Mouse (Mus musculus): ENCODE data around the gene Mctp1. TPM values are rescaled to one million over a fixed set of nuclear protein-coding genes. Genes with fewer than 3 reads are reported as not detected.
A peak's percentile ranks its signal among the peaks of the same experiment; 100 is the strongest.
"Not testable (repeated sequence)": the region's sequence is repeated elsewhere in the genome, so short reads cannot be mapped to it uniquely, and the experiment has no call there.

The Mctp1 gene
- polyA plus RNA-seq, 1 experiment from 2014 or later: 5.9 TPM

DNA sequence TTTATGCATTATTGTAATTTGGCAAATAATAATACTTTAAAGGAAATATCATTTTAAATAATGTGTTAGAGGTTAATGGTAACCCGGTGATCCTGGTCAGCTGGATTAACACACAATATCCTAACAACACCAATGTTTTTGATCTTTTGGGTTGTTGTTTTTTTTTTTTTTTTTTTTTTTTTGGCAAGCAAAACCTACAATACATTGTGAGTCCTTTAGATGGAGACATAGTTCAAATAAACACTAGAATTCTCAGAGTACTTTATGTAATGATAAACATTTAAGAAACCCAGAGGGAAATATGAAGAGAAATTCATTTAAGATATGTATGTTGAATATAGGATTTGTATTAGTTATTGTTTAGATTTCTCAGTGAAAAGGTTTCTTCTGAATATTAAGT lies 534.0 kb downstream of the Mctp1 start:
- 87% methylated on average over 1 of the region's 1 CpGs for WGBS
- Histone ChIP-seq H3K4me3 (replicated peaks; ENCODE audit: low read length) (no peak overlapping the region), H3K4me2 (ENCODE audit: low read length) (no peak overlapping the region), H3K36me3 (ENCODE audit: control insufficient read depth, insufficient read depth) (no peaks in the 10 kb centered on the region), H3K9ac (replicated peaks; ENCODE audit: low read depth, low read length) (no peak overlapping the region), H3K4me1 (replicated peaks; ENCODE audit: control insufficient read depth, insufficient read depth, low read length) (no peaks in the 10 kb centered on the region; the same call in 1 of the 2 replicates), H3K27me3 (replicated peaks; ENCODE audit: control insufficient read depth, insufficient read depth, low read length) (no peaks in the 10 kb centered on the region), H3K27ac (ENCODE audit: low read length) (no peak overlapping the region), H3K9me3 (ENCODE audit: control insufficient read depth, low read length) (no peaks in the 10 kb centered on the region)
- ATAC-seq: no peak

DNA sequence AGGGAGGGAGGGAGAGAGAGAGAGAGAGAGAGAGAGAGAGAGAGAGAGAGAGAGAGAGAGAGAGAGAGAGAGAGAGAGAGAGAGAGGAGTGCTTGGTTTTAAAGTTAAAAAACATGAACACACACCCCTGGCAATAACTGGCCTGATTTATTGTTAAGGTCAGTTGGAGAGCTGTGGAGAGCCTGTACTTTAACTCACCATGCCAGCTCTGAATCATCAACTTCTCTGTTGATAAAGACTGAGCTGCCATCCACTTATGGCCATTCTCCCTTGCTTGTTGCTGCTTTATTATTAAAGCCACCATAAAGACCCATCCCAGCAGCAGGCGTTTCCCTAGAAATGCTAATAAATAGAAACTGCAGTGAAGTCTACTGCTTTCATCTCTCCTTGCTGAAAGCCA lies 542.5 kb downstream of the Mctp1 start:
- H3K9ac ChIP-seq (replicated peaks; ENCODE audit: low read depth, low read length): no peak overlapping the region
- no peak for ATAC-seq
- H3K4me1 ChIP-seq (replicated peaks; ENCODE audit: control insufficient read depth, insufficient read depth, low read length): no peaks in the 10 kb centered on the region; the same call in 1 of the 2 replicates
- no peaks in the 10 kb centered on the region for H3K36me3 ChIP-seq (ENCODE audit: control insufficient read depth, insufficient read depth)
- H3K4me2 ChIP-seq (ENCODE audit: low read length): no peak overlapping the region
- no peak overlapping the region for H3K27ac ChIP-seq (ENCODE audit: low read length)
- H3K27me3 ChIP-seq (replicated peaks; ENCODE audit: control insufficient read depth, insufficient read depth, low read length): no peaks in the 10 kb centered on the region
- H3K9me3 ChIP-seq (ENCODE audit: control insufficient read depth, low read length): no peaks in the 10 kb centered on the region
- 61% methylated on average over 1 of the region's 1 CpGs for WGBS
- no peak overlapping the region for H3K4me3 ChIP-seq (replicated peaks; ENCODE audit: low read length)

DNA sequence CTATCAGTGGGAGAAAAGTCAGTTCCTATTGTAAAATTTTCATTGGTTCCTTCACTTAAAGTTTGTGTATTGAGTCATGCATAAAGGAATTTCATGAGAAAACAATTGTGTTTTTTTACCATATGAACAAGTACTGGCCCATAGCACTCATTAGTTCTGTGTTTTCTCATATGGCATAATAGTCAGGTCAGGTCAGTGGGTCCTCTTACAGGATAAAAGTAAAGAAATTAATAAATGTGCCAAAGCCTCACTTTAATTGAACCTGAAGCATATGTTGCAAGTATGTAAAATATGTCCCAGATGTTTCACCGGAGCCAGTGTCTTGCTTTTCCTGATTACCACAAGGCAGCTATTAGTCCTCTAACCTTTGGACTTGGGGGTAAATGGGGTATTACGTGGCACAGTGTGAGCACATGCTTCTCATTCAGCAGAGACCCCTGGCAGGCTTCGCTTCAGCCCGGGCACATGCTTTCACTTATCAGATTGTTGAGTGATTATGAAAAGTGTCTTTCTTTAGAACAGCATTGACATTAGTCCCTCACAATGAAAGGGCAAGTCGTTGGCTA lies 543.6 kb downstream of the Mctp1 start:
- no peaks in the 10 kb centered on the region for H3K36me3 ChIP-seq (ENCODE audit: control insufficient read depth, insufficient read depth)
- no peaks in the 10 kb centered on the region for H3K27me3 ChIP-seq (replicated peaks; ENCODE audit: control insufficient read depth, insufficient read depth, low read length)
- no peak overlapping the region for H3K9ac ChIP-seq (replicated peaks; ENCODE audit: low read depth, low read length)
- H3K4me2 ChIP-seq (ENCODE audit: low read length): no peak overlapping the region
- ATAC-seq: no peak
- no peak overlapping the region for H3K27ac ChIP-seq (ENCODE audit: low read length)
- H3K4me1 ChIP-seq (replicated peaks; ENCODE audit: control insufficient read depth, insufficient read depth, low read length): no peaks in the 10 kb centered on the region
- 65% methylated on average over 5 of the region's 5 CpGs for WGBS
- no peak overlapping the region for H3K4me3 ChIP-seq (replicated peaks; ENCODE audit: low read length)
- H3K9me3 ChIP-seq (ENCODE audit: control insufficient read depth, low read length): no peaks in the 10 kb centered on the region

- no peak overlapping the region for H3K27ac ChIP-seq (ENCODE audit: low read length)
- H3K9me3 ChIP-seq (ENCODE audit: control insufficient read depth, low read length): no peaks in the 10 kb centered on the region
- H3K36me3 ChIP-seq (ENCODE audit: control insufficient read depth, insufficient read depth): no peaks in the 10 kb centered on the region
- 76% methylated on average over 3 of the region's 3 CpGs for WGBS
- no peaks in the 10 kb centered on the region for H3K27me3 ChIP-seq (replicated peaks; ENCODE audit: control insufficient read depth, insufficient read depth, low read length)
- H3K4me2 ChIP-seq (ENCODE audit: low read length): no peak overlapping the region
- no peaks in the 10 kb centered on the region for H3K4me1 ChIP-seq (replicated peaks; ENCODE audit: control insufficient read depth, insufficient read depth, low read length)
- H3K4me3 ChIP-seq (replicated peaks; ENCODE audit: low read length): no peak overlapping the region
- no peak overlapping the region for H3K9ac ChIP-seq (replicated peaks; ENCODE audit: low read depth, low read length)
- no peak for ATAC-seq
These were observed 544.8 kb downstream of the Mctp1 start for GRCm38 (mm10) chr13:76929152-76929551.

GRCm38 (mm10) chr13:76932933-76933332 lies 548.6 kb downstream of the Mctp1 start:
- no peak for ATAC-seq
- 52% methylated on average over 5 of the region's 5 CpGs for WGBS
- no peak overlapping the region for H3K9ac ChIP-seq (replicated peaks; ENCODE audit: low read depth, low read length)

DNA sequence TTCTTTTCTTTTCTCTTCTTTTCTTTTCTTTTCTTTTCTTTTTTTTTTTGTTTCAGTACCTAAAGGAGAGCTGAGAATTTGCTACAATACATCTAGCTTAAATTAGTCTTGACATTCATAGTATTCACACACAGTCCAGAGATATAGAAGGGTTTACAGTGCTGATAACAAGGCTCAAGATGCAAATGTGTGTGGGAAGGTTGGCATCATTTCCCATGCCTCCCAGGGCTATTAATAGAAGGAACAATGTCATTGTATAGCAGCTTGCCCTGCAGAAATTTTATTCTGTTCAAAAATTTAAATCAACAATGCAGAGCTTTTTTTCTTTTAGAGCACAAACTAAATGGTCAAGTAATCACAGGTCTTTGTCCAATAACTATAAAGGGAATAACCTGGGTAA lies 564.9 kb downstream of the Mctp1 start:
- no peak overlapping the region for H3K4me2 ChIP-seq (ENCODE audit: low read length)
- H3K9ac ChIP-seq (replicated peaks; ENCODE audit: low read depth, low read length): no peak overlapping the region
- no peaks in the 10 kb centered on the region for H3K9me3 ChIP-seq (ENCODE audit: control insufficient read depth, low read length)
- no peaks in the 10 kb centered on the region for H3K36me3 ChIP-seq (ENCODE audit: control insufficient read depth, insufficient read depth)
- H3K4me3 ChIP-seq (replicated peaks; ENCODE audit: low read length): no peak overlapping the region
- H3K27ac ChIP-seq (ENCODE audit: low read length): no peak overlapping the region
- H3K27me3 ChIP-seq (replicated peaks; ENCODE audit: control insufficient read depth, insufficient read depth, low read length): no peaks in the 10 kb centered on the region
- no peak for ATAC-seq
- H3K4me1 ChIP-seq (replicated peaks; ENCODE audit: control insufficient read depth, insufficient read depth, low read length): no peaks in the 10 kb centered on the region

More at GRCm38 (mm10) chr13:76932933-76933332, 548.6 kb downstream of the Mctp1 start:
- Histone ChIP-seq H3K27ac (ENCODE audit: low read length) (no peak overlapping the region), H3K27me3 (replicated peaks; ENCODE audit: control insufficient read depth, insufficient read depth, low read length) (no peaks in the 10 kb centered on the region), H3K4me2 (ENCODE audit: low read length) (no peak overlapping the region), H3K4me1 (replicated peaks; ENCODE audit: control insufficient read depth, insufficient read depth, low read length) (no peaks in the 10 kb centered on the region), H3K4me3 (replicated peaks; ENCODE audit: low read length) (no peak overlapping the region), H3K36me3 (ENCODE audit: control insufficient read depth, insufficient read depth) (no peaks in the 10 kb centered on the region), H3K9me3 (ENCODE audit: control insufficient read depth, low read length) (no peaks in the 10 kb centered on the region)

DNA sequence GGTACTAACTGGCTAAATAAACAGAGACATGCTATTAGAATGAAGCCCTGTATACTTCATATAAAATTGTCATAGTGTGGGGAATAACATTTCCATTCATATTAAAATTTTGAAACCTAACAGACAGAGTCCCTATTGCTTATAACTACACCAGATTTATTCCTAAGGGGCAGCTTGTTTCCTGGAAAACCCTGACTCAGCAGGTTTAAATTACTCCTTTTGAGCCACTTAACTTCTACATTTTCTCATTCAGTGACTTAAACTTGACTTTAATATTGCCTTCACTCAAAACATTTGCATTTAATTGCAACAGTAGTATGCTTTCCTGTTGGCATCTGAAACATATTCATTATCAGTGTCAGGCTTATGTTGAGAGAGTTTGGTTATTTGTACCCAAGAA lies 583.3 kb downstream of the Mctp1 start:
- no peak for ATAC-seq
- Histone ChIP-seq H3K9me3 (ENCODE audit: control insufficient read depth, low read length) (no peaks in the 10 kb centered on the region), H3K36me3 (ENCODE audit: control insufficient read depth, insufficient read depth) (no peaks in the 10 kb centered on the region), H3K4me1 (replicated peaks; ENCODE audit: control insufficient read depth, insufficient read depth, low read length) (no peaks in the 10 kb centered on the region), H3K4me2 (ENCODE audit: low read length) (no peak overlapping the region), H3K4me3 (replicated peaks; ENCODE audit: low read length) (no peak overlapping the region), H3K9ac (replicated peaks; ENCODE audit: low read depth, low read length) (no peak overlapping the region), H3K27ac (ENCODE audit: low read length) (no peak overlapping the region), H3K27me3 (replicated peaks; ENCODE audit: control insufficient read depth, insufficient read depth, low read length) (no peaks in the 10 kb centered on the region)

GRCm38 (mm10) chr13:76969386-76969785 lies 585.1 kb downstream of the Mctp1 start:
- no peaks in the 10 kb centered on the region for H3K4me1 ChIP-seq (replicated peaks; ENCODE audit: control insufficient read depth, insufficient read depth, low read length)
- no peaks in the 10 kb centered on the region for H3K27me3 ChIP-seq (replicated peaks; ENCODE audit: control insufficient read depth, insufficient read depth, low read length)
- no peaks in the 10 kb centered on the region for H3K9me3 ChIP-seq (ENCODE audit: control insufficient read depth, low read length)
- H3K4me3 ChIP-seq (replicated peaks; ENCODE audit: low read length): no peak overlapping the region
- H3K36me3 ChIP-seq (ENCODE audit: control insufficient read depth, insufficient read depth): no peaks in the 10 kb centered on the region
- WGBS: 0% methylated on average over 2 of the region's 2 CpGs
- H3K9ac ChIP-seq (replicated peaks; ENCODE audit: low read depth, low read length): no peak overlapping the region
- H3K4me2 ChIP-seq (ENCODE audit: low read length): no peak overlapping the region
- no peak overlapping the region for H3K27ac ChIP-seq (ENCODE audit: low read length)
- peak; percentile 83 for ATAC-seq

GRCm38 (mm10) chr13:76971046-76971445 lies 586.7 kb downstream of the Mctp1 start:
- not testable (repeated sequence) for H3K36me3 ChIP-seq (ENCODE audit: control insufficient read depth, insufficient read depth); H3K27ac ChIP-seq (ENCODE audit: low read length); H3K4me3 ChIP-seq (replicated peaks; ENCODE audit: low read length)

GRCm38 (mm10) chr13:77002628-77003027 lies 618.3 kb downstream of the Mctp1 start:
- 60% methylated on average over 3 of the region's 3 CpGs for WGBS
- Histone ChIP-seq H3K4me1 (replicated peaks; ENCODE audit: control insufficient read depth, insufficient read depth, low read length) (no peaks in the 10 kb centered on the region), H3K27ac (ENCODE audit: low read length) (no peak overlapping the region), H3K9ac (replicated peaks; ENCODE audit: low read depth, low read length) (no peak overlapping the region), H3K4me2 (ENCODE audit: low read length) (no peak overlapping the region), H3K36me3 (ENCODE audit: control insufficient read depth, insufficient read depth) (no peaks in the 10 kb centered on the region), H3K27me3 (replicated peaks; ENCODE audit: control insufficient read depth, insufficient read depth, low read length) (no peaks in the 10 kb centered on the region), H3K9me3 (ENCODE audit: control insufficient read depth, low read length) (no peaks in the 10 kb centered on the region), H3K4me3 (replicated peaks; ENCODE audit: low read length) (no peak overlapping the region)
- no peak for ATAC-seq

More at GRCm38 (mm10) chr13:76971046-76971445, 586.7 kb downstream of the Mctp1 start:
- 95% methylated on average over 3 of the region's 3 CpGs for WGBS
- ATAC-seq; H3K9ac ChIP-seq (replicated peaks; ENCODE audit: low read depth, low read length); H3K4me1 ChIP-seq (replicated peaks; ENCODE audit: control insufficient read depth, insufficient read depth, low read length); H3K27me3 ChIP-seq (replicated peaks; ENCODE audit: control insufficient read depth, insufficient read depth, low read length); H3K9me3 ChIP-seq (ENCODE audit: control insufficient read depth, low read length); H3K4me2 ChIP-seq (ENCODE audit: low read length): not testable (repeated sequence)

All from forebrain, embryonic 16.5 days (tissue).